Mouse (Mus musculus) layer of hippocampus, adult 8-10 months (tissue): Measurements from ENCODE around the gene Ric8a. TPM values are rescaled to one million over a fixed set of nuclear protein-coding genes. Genes with fewer than 3 reads are reported as not detected.
A peak's percentile ranks its signal among the peaks of the same experiment; 100 is the strongest.
"Not testable (repeated sequence)": the region's sequence is repeated elsewhere in the genome, so short reads cannot be mapped to it uniquely, and the experiment has no call there.

Experiments
- DNase-seq, 2 experiments: peaks; one replicate each; pipeline ENCODE4 v3.0.0; 2022; ENCODE audit warnings: low spot score in 2 of 2
- total RNA-seq, 4 experiments: library from RNA; stranded (reverse); gene quantifications; 2 replicates each; pipeline ENCODE4 v1.2.4; 2022

Ric8a gene
- total RNA-seq, 4 experiments from 2014 or later: 74.6 to 79.7 (median 77.3) TPM

GRCm38 (mm10) chr7:140882469-140882803 lies 25.7 kb downstream of the Ric8a start:
- no peak for DNase-seq

GRCm38 (mm10) chr7:140890636-140891035 lies 33.9 kb downstream of the Ric8a start:
- not testable (repeated sequence) for DNase-seq

GRCm38 (mm10) chr7:140894031-140894430 lies 37.3 kb downstream of the Ric8a start:
- no peak for DNase-seq

- no peak for DNase-seq
Measured at GRCm38 (mm10) chr7:140894611-140895010, 37.9 kb downstream of the Ric8a start.

- no peak for DNase-seq
Measured at GRCm38 (mm10) chr7:140897863-140898262, 41.1 kb downstream of the Ric8a start.

GRCm38 (mm10) chr7:140899121-140899520 lies 42.4 kb downstream of the Ric8a start:
- DNase-seq: no peak

- DNase-seq: no peak
Measured at GRCm38 (mm10) chr7:140900220-140900619, 43.5 kb downstream of the Ric8a start, which contains the start of gene Cox8b. Cox8b (minus strand) TSS chr7:140900446.

GRCm38 (mm10) chr7:140902036-140902875 lies 45.5 kb downstream of the Ric8a start:
- DNase-seq: no peak

GRCm38 (mm10) chr7:140903212-140903611 lies 46.5 kb downstream of the Ric8a start:
- DNase-seq: peak in 1 of 2 experiments; percentile 76

GRCm38 (mm10) chr7:140905642-140906081 lies 48.9 kb downstream of the Ric8a start:
- no peak for DNase-seq

GRCm38 (mm10) chr7:140907131-140907530 lies 50.4 kb downstream of the Ric8a start:
- no peak for DNase-seq

- no peak for DNase-seq
Measured at GRCm38 (mm10) chr7:140907697-140908096, 50.9 kb downstream of the Ric8a start.

- no peak for DNase-seq
Measured at GRCm38 (mm10) chr7:140908181-140908580, 51.4 kb downstream of the Ric8a start.

GRCm38 (mm10) chr7:140908634-140909107 lies 51.9 kb downstream of the Ric8a start:
- DNase-seq: peak; percentile 47 to 63

GRCm38 (mm10) chr7:140912293-140912692 lies 55.5 kb downstream of the Ric8a start:
- no peak for DNase-seq

GRCm38 (mm10) chr7:140912846-140913482 lies 56.2 kb downstream of the Ric8a start:
- no peak for DNase-seq

Other genes starting within 250 kb of the Ric8a start
- not detected for gene Olfr61, start 228.0 kb upstream of the Ric8a start, total RNA-seq
- gene Olfr53, start 210.5 kb upstream of the Ric8a start, total RNA-seq: under 1 TPM in 1 of 4 experiments, not detected in 3; 0.54 TPM
- under 1 TPM; 0.18 to 0.36 (median 0.26) TPM for gene Olfr539, start 197.0 kb upstream of the Ric8a start, total RNA-seq
- under 1 TPM; 0.04 to 0.12 (median 0.08) TPM for gene Olfr45, start 175.0 kb upstream of the Ric8a start, total RNA-seq
- gene Olfr541, start 159.7 kb upstream of the Ric8a start, total RNA-seq: under 1 TPM in 1 of 4 experiments, not detected in 3; 0.23 TPM
- gene Cyp2e1, start 93.2 kb upstream of the Ric8a start, total RNA-seq: under 1 TPM in 1 of 4 experiments, not detected in 3; 0.35 TPM
- gene Syce1, start 69.1 kb upstream of the Ric8a start, total RNA-seq: under 1 TPM in 3 of 4 experiments, not detected in 1; 0.43 to 0.72 (median 0.63) TPM
- 10 to 100 TPM; 16.3 to 17.8 (median 16.7) TPM for gene Zfp941, start 34.8 kb upstream of the Ric8a start, total RNA-seq
- gene Urah, start 21.9 kb upstream of the Ric8a start, total RNA-seq: 1 to 10 TPM; 2.3 to 3.6 (median 2.6) TPM
- gene Scgb1c1, start 11.4 kb upstream of the Ric8a start, total RNA-seq: not detected
- gene Odf3, start 9.2 kb upstream of the Ric8a start, total RNA-seq: not detected
- 1 to 10 TPM in 1 of 4 experiments, under 1 TPM in 2, not detected in 1; 0.43 to 1.5 (median 0.85) TPM for gene Gm45785, start 626 bp upstream of the Ric8a start, total RNA-seq
- 10 to 100 TPM; 24.8 to 28.6 (median 26.2) TPM for gene Bet1l, start 620 bp downstream of the Ric8a start, total RNA-seq
- gene Psmd13, start 25.0 kb downstream of the Ric8a start, total RNA-seq: 100 to 1,000 TPM; 105 to 120 (median 119) TPM
- 10 to 100 TPM; 65.3 to 73.7 (median 70.3) TPM for gene Sirt3, start 25.4 kb downstream of the Ric8a start, total RNA-seq
- gene Cox8b, start 43.5 kb downstream of the Ric8a start, total RNA-seq: 1 to 10 TPM in 3 of 4 experiments, not detected in 1; 1.8 to 2.3 (median 1.9) TPM
- under 1 TPM; 0.49 to 0.64 (median 0.59) TPM for gene Nlrp6, start 63.9 kb downstream of the Ric8a start, total RNA-seq
- gene Pgghg, start 84.4 kb downstream of the Ric8a start, total RNA-seq: 1 to 10 TPM; 3.6 to 6.3 (median 4.9) TPM
- gene Ifitm5, start 93.3 kb downstream of the Ric8a start, total RNA-seq: not detected
- not detected for gene Gm45717, start 99.0 kb downstream of the Ric8a start, total RNA-seq
- gene Ifitm2, start 99.0 kb downstream of the Ric8a start, total RNA-seq: 10 to 100 TPM; 13.8 to 19.4 (median 17.2) TPM
- gene Ifitm1, start 110.3 kb downstream of the Ric8a start, total RNA-seq: 1 to 10 TPM; 2.5 to 5.1 (median 2.7) TPM
- 10 to 100 TPM in 3 of 4 experiments, 1 to 10 TPM in 1; 9.0 to 40.6 (median 20.8) TPM for gene Ifitm3, start 153.8 kb downstream of the Ric8a start, total RNA-seq
- 1 to 10 TPM in 1 of 4 experiments, not detected in 3; 1.1 TPM for gene Ifitm6, start 161.0 kb downstream of the Ric8a start, total RNA-seq
- gene Gm17387, start 172.2 kb downstream of the Ric8a start, total RNA-seq: not detected
- gene B4galnt4, start 204.1 kb downstream of the Ric8a start, total RNA-seq: 10 to 100 TPM; 72.5 to 87.3 (median 78.8) TPM
- gene Pkp3, start 221.3 kb downstream of the Ric8a start, total RNA-seq: not detected
- 1 to 10 TPM; 2.6 to 3.1 (median 2.9) TPM for gene Sigirr, start 243.6 kb downstream of the Ric8a start, total RNA-seq